Mouse (Mus musculus) lung, adult 10 weeks (tissue): ENCODE measurements around the gene Oas1g. TPM values are rescaled to one million over a fixed set of nuclear protein-coding genes. Genes with fewer than 3 reads are reported as not detected.

ENCODE experiments used
- polyA plus RNA-seq: library from polyadenylated mRNA; stranded (reverse); fragments of 350-450 nt; fragmentation: Illumina TruSeq; extraction: RNeasy Lipid Tissue Mini Kit (QIAGEN cat#74804); gene quantifications from one replicate; pipeline ENCODE4 v1.2.3, GENCODE M21; 2014; ENCODE audit warnings: low read depth, low replicate concordance; ENCODE audit not compliant: insufficient read depth

The Oas1g gene
- polyA plus RNA-seq: 2.8 TPM

GRCm38 (mm10) chr5:120887413-120887812 is at the start of gene Oas1g:
Gene Oas1g (minus strand): TSS chr5:120887613.

DNA sequence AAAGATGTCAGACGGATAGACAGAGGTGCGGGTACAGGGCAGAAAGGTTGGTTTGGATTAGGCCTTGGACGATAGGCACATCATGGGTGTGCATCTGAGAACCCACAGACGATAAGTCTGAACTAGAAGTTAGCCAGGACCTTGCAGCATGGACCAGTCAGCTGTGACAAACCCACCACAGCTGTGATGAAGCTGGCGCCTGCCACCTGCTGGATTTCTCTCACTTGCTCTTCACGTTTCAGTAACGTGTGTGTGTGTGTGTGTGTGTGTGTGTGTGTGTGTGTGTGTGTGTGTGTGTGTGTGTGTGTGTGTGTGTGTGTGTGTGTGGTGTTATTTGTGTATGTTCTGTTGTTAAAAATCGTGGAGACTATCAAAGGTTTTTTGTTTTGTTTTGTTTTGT is 26.8 kb upstream of the Oas1g start, which contains the start of gene Oas1d:
TSS of gene Oas1d (plus strand) at position 333 of the 400 bp plus-strand sequence.

DNA sequence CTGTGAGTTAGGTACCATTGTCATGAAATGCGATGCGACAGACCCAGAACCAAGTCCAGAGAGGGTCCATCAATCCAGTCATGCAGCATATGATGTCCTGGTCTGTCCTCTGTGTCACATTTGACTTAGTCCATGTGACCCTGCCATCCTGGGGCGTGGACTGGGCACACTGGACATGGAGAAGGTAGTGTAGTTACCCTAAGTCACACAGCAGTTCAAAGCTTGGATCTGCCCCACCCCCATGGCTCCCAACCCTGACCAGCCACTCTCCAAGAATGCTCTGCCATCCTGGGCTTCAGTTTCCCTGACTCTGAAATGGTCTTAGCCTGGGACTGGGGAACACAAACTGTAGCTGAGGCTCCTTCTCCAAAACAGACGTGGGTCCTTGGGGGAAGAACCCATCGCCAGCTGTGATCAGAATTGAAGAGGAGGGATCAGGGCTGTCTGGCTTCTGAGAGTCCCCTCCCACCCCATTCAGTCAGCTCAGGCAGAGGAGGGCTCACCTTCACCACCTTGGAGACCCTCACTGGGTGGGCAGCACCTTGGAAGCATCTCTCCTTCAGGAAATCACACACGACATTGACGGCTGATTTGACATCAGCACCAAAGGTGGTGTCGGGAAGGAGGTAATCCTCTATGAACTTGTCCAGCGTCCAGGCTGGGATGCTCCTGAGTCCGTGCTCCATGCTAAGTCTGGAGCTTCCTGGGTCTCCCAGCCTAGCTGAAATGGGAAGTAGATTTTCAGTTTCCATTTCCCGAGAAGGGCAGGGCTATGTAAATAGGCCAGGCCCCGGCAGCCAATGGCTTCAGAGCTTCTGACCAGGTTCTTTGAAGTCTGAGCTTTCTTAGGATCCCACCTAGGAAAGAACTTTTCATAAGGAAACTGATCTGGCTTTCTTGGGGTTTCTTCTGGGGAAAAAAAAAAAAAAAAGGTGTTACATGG is 19.6 kb upstream of the Oas1g start, which contains the start of gene Oas1a:
TSS of gene Oas1a (minus strand) at position 731 of the 943 bp plus-strand sequence.

DNA sequence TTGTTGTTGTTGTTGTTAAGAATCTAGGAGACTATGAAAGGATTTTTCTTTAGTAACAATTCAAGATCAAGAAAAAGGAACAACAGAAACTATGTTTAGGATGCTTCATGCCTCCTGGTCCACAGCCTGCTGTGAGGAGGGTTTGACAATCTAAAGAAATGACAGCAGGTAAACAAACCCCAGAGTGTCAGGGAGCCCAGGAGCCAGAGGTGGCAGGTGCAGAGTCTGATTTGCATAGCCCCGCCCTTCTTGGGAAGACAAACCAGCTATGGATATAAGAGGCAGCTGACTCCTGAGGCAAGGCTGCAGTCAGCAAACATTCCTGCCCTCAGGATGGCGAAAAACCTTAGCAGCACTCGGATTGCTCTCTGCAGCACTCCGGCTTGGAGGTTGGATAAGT is 26.3 kb downstream of the Oas1g start, which contains the start of gene Oas1h:
TSS of gene Oas1h (plus strand) at position 301 of the 400 bp plus-strand sequence.

DNA sequence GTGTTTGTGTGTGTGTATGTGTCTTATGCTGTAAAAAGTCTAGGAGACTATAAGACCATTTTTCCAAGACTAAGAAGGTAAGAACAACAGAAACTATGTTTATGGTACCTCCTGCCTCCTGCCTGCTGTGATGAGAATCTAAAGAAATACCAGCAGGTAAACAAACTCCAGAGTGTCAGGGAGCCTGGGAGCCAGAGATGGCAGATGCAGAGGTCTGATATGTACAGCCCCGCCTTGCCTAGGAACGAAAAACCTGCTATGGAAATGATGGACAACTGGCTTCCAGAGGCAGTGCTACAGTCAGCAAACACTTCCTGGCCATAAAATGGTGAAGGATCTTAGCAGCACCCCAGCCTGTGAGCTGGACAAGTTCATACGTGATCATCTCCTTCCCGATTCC is 40.3 kb downstream of the Oas1g start, which contains the start of gene Oas1f:
TSS of gene Oas1f (plus strand) at position 301 of the 400 bp plus-strand sequence.

Other genes starting within 250 kb of the Oas1g start
- gene Rasal1, start 238.8 kb downstream of the Oas1g start, polyA plus RNA-seq: 0.45 TPM
- gene Dtx1, start 175.7 kb downstream of the Oas1g start, polyA plus RNA-seq: 4.4 TPM
- gene Oas2, start 137.8 kb downstream of the Oas1g start, polyA plus RNA-seq: 2.7 TPM
- gene Oas3, start 110.0 kb downstream of the Oas1g start, polyA plus RNA-seq: 1.0 TPM
- not detected for gene Oas1e, start 92.1 kb downstream of the Oas1g start, polyA plus RNA-seq
- gene Oas1c, start 75.1 kb downstream of the Oas1g start, polyA plus RNA-seq: 3.5 TPM
- not detected for gene Oas1f, start 40.2 kb downstream of the Oas1g start, polyA plus RNA-seq
- not detected for gene Oas1h, start 26.2 kb downstream of the Oas1g start, polyA plus RNA-seq
- 11.5 TPM for gene Oas1a, start 19.9 kb upstream of the Oas1g start, polyA plus RNA-seq
- not detected for gene Oas1d, start 26.9 kb upstream of the Oas1g start, polyA plus RNA-seq
- not detected for gene Rph3a, start 122.5 kb upstream of the Oas1g start, polyA plus RNA-seq